Mouse (Mus musculus): ENCODE measurements around the gene Ndc80. TPM values are rescaled to one million over a fixed set of nuclear protein-coding genes. Genes with fewer than 3 reads are reported as not detected.
A peak's percentile ranks its signal among the peaks of the same experiment; 100 is the strongest.
"Not testable (repeated sequence)": the region's sequence is repeated elsewhere in the genome, so short reads cannot be mapped to it uniquely, and the experiment has no call there.

Gene Ndc80
- 27.2 to 27.7 TPM (median 27.3 TPM) in 3 replicates for total RNA-seq (2017)

DNA sequence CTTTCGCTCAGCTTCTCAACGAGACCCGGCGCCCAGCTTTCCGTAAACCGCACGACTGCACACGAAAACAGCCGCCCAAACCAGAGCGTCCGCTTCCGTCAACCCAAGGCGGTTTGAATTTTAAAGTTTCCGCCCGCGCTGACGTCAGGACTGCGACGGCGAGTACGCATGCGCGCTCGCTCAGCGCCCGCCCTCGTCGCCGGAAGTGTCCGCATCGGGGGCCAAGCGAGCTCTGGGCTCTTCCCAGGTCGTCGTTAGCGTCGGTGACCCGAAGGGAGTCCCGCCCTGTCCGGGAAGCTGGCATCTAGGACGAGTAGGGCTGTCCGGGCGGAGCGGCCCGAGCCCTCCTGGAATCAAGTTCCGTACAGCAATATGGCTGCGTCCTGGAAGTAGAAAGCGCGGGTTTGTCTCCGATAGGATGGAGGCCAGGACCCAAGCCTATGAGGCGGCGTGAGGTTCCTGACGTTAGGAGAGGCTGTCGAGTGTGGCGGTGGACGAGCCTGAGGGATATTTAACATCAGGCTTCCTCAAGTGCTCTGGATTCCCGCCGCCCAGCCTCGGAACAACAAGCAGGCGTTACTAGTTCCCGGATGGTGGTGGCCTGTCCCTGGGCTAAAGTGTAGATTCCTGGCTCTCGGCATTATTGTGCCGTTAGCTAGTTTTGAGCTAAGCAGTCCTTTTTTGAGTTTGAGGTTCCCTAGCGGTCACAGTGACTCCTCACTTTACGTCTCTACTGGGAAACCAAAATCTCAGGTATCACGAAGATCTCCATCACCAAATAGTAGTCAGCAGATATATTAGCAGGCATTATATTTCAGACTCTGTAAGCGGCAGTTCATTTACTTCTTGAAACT is at the start of gene Ndc80:
Gene Ndc80 (minus strand): TSS at position 147 of the 854 bp plus-strand sequence.
- peak; percentile 93 for ATAC-seq (replicated peaks; ENCODE audit: insufficient number of reproducible peaks, low FRiP score, low TSS enrichment, poor library complexity, severe bottlenecking)

DNA sequence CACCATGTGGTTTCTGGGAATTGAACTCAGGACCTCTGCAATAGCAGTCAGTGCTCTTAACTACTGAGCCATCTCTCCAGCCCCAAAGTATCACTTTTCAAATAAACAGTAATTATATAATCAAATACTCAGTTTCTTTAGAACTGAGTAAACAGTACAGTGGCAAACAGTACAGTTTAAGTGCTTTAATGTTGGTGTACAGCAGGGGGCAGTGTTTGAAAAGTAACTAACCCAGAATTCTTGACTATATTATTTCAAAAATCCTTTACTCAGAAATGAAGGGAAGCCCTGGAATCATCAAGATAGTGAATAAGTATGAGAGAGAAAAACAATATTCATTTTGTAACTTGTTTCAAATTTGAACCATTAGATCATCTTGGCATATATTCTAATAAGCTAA is 35.0 kb upstream of the Ndc80 start:
- ATAC-seq (replicated peaks; ENCODE audit: insufficient number of reproducible peaks, low FRiP score, low TSS enrichment, poor library complexity, severe bottlenecking): 0 out of 2 replicates have a peak, but pooled peaks have one; percentile 53

DNA sequence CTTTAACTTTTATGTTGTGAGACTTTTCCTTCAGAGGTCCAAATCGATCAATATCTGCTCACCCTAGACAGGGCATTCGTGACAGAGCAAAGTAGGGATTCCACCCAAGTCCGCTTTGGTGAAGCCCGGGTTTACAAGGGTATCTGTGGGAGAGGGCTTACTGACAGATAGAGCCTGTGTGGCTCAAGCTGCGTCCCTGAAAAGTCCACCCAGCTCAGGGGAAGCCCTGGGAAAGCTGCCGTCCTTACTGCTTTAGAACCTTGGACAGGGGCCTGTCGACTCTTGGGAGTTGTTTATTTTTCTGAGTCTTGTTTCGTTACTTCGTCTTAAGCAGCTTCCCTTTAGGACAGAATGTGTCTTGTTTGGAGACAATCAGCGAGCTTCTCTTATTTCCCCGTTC is 26.2 kb upstream of the Ndc80 start:
- ATAC-seq (replicated peaks; ENCODE audit: insufficient number of reproducible peaks, low FRiP score, low TSS enrichment, poor library complexity, severe bottlenecking): no peak

DNA sequence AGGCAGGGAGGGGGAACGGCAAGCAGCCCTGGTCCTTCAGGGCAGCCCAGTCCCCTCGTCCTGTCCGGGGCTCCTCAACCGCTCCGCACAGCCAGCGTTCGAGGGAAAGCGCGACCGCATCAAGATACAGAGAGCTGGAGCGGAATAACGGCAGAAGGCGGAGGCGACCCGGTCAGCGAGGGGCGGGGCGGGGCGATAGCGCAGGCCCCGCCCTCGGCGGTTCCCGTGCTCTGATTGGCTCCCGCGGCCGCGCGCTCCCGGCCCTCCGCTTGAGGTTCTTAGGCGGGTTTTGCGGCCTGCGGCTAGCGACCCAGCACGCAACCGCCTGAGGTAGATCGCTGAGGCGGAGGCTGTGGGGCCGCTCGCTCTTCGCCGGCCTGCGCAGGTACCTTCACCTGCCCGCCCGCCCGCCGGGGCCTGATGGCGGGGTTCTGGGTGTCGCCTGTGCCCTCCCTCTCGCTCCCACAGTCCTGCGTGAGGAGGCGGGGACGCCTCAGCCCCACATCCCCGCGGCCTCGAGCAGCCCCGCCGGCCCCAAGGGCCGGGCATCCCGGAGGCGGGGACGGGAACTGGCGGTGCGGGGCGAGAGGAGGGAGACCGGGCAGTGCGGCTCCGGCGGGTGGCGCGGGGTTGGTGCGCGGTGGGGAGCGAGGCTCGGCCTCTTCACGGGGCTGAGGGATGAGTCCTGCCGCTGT is 25.2 kb upstream of the Ndc80 start, which contains the start of gene Spdya:
Gene Spdya (plus strand): TSS at position 305 of the 695 bp plus-strand sequence.
- ATAC-seq (replicated peaks; ENCODE audit: insufficient number of reproducible peaks, low FRiP score, low TSS enrichment, poor library complexity, severe bottlenecking): peak; percentile 83

DNA sequence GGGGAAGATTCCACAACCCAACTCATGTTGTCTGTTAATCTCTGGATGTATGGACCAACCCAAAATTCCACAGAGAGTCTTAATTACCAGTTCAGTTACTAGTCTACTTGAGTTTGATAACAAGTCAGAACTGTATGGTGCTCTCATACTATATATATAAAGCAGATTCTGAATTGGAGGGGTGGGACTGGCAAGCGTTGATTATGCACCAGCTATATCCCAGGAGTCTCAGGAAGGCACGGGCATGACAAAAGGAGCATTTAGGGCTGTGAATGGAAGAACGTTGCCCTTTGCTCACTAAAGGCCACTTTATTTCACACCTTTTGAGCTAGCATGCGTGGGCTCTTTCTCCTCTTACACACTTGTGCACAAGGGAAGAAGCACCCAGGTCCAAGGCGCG is 24.7 kb upstream of the Ndc80 start:
- ATAC-seq (replicated peaks; ENCODE audit: insufficient number of reproducible peaks, low FRiP score, low TSS enrichment, poor library complexity, severe bottlenecking): no peak

DNA sequence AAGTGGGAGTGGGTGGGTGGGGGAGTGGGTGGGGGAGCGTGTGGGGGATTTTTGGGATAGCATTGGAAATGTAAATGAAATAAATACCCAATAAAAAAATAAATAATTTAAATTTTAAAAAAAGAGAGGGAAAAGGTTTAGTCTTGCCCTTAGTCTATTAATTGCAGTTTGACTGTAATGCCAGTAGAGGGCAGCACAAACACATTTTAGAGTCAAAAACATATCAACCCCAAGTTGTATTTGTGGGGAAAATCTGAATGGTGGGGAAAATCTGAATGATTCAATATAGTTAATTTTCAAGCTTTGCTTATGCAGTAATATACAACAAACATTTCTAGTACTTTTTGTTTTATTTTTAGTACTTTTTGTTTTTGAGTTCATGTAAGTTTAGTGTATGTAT is 21.9 kb upstream of the Ndc80 start:
- no peak for ATAC-seq (replicated peaks; ENCODE audit: insufficient number of reproducible peaks, low FRiP score, low TSS enrichment, poor library complexity, severe bottlenecking)

DNA sequence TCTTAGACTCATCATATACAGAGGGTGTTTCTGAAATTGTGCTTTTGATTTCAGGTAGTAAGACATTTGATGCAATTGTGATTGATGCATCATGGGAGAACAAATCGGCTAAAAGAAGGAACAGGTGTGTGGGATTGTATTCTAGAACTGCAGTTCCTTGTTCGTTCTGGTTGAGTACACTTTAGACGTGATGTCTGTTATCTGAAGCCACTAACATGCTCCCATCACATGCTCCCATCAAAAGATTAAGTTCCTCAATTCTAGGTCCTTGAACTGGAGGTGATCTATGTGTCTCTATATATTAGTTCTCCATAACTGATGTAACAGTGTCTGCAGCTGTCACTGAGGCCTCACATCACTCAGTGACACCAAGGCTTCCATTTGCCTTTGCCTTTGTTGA is 10.5 kb upstream of the Ndc80 start:
- ATAC-seq (replicated peaks; ENCODE audit: insufficient number of reproducible peaks, low FRiP score, low TSS enrichment, poor library complexity, severe bottlenecking): no peak

DNA sequence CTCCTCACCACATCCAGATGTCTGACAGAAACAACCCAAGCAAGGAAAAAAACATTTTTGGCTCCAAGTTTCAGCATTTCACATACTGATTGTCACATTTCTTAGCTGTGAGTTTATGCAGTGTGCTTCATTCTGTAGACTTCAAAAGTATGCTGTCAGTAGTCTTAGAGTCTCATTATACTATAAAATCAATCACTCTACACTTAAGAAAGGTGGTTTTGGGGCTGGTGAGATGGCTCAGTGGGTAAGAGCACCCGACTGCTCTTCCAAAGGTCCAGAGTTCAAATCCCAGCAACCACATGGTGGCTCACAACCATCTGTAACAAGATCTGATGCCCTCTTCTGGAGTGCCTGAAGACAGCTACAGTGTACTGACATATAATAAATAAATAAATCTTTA is 8.9 kb upstream of the Ndc80 start:
- not testable (repeated sequence) for ATAC-seq (replicated peaks; ENCODE audit: insufficient number of reproducible peaks, low FRiP score, low TSS enrichment, poor library complexity, severe bottlenecking)

DNA sequence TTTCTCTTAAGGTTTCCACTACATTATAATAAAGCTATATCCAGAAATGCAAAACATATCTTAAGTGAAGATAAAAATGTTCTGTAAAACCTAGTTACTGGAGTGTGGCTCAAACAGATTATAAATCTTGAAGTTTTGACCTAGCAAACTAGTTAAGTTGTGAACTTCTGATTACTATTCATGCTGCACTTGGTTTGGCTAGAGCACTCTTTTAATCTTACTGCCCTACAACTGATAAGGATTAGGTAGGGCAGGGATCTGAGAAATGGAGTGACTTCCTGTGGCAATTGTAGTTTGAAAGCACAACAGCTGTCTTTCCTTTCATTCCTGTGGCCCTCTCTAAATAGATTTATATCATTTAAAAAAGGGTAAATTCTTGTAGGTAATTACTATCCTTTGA is 1.4 kb upstream of the Ndc80 start:
- ATAC-seq (replicated peaks; ENCODE audit: insufficient number of reproducible peaks, low FRiP score, low TSS enrichment, poor library complexity, severe bottlenecking): no peak

DNA sequence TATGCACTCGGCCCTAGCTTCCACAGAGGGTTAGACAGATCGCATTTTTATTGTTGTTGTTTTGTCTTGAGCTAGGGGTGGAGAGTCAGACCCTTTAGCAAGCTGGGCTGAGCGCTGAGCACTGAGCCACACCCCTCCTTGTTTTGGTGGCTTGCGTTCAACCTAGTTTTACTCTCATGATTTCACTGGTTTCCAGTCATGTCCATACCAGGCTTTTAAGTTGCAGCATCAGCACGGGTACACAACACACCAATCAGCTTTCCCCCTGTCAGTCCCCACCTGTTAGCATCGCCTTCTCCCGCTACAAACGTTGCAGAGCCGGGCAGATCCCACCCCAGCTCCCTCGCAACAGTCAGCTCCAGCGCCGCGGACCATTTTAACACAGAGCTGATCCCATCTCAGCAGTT is 352 bp downstream of the Ndc80 start:
- peak; percentile 18 for ATAC-seq (replicated peaks; ENCODE audit: insufficient number of reproducible peaks, low FRiP score, low TSS enrichment, poor library complexity, severe bottlenecking)

DNA sequence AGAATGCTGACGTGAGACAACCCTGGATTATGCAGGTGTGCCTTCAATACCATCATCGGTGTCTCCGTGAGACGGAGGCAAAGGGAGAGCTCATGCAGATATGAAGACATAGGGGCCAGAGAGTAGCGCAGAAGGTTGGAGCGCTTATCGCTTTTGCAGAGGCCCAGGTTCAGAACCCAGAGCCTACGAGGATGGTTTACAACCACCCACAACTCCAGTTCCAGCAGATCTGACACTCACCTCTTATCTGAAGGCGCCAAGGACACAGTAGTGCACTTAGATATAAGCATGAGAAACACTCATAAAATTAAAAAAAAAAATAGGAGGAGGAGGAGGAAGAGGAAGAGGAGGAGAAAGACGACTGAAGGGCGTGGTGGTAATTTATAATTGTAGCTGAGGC is 16.4 kb downstream of the Ndc80 start:
- ATAC-seq (replicated peaks; ENCODE audit: insufficient number of reproducible peaks, low FRiP score, low TSS enrichment, poor library complexity, severe bottlenecking): no peak

DNA sequence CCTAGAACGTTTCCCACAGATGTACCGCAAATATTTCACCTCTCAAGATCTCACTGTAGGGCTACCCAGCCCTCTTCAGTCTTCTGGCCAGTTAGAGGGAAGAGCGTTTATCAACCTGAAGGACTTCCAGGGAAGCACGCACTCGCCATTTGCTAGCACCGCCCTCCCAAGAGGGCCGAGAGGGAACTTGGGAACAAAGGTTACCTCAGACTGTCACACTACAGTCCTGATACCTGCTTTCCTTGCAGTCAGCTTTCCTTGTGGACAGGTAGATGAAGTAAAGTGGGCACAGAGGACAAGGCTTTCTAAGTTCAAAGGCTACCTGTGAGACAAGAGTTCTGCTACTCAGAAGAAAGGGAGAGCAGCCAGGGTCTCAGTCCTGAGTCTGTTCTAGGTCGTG is 19.8 kb downstream of the Ndc80 start:
- no peak for ATAC-seq (replicated peaks; ENCODE audit: insufficient number of reproducible peaks, low FRiP score, low TSS enrichment, poor library complexity, severe bottlenecking)

DNA sequence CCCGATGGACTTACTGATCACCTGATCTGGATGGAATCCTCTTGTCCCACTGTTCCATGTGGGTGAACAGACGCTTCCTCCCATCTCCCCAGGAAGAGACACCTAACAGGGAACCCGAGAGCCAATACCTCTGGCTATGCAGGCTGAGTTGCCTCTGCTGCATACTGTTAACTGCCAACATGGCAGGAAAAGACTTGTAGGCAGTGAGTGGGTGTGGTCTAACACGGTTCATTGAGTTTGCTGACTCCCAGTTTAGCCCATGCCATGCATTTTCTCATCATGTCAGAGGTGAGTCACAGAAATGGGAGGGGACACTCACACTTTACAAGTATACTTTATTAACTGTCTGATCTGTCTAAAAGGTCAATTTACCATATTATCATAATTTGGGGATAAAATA is 30.9 kb downstream of the Ndc80 start:
- no peak for ATAC-seq (replicated peaks; ENCODE audit: insufficient number of reproducible peaks, low FRiP score, low TSS enrichment, poor library complexity, severe bottlenecking)

DNA sequence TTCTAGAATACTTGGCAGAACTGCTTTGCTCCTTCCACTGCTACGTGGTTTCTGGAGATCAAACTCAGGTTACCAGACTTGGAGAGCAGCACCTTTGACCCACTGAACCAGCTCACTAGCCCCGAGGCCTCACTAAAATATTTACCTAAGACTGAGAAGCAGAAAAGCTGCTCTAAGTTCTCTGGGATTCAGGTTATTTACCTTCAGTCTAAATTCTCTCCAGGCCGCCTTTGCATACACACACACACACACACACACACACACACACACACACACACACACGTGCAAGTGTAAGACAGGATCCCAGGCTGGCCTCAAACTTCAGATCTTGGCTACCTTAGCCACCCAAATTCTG is 35.3 kb downstream of the Ndc80 start:
- no peak for ATAC-seq (replicated peaks; ENCODE audit: insufficient number of reproducible peaks, low FRiP score, low TSS enrichment, poor library complexity, severe bottlenecking)

DNA sequence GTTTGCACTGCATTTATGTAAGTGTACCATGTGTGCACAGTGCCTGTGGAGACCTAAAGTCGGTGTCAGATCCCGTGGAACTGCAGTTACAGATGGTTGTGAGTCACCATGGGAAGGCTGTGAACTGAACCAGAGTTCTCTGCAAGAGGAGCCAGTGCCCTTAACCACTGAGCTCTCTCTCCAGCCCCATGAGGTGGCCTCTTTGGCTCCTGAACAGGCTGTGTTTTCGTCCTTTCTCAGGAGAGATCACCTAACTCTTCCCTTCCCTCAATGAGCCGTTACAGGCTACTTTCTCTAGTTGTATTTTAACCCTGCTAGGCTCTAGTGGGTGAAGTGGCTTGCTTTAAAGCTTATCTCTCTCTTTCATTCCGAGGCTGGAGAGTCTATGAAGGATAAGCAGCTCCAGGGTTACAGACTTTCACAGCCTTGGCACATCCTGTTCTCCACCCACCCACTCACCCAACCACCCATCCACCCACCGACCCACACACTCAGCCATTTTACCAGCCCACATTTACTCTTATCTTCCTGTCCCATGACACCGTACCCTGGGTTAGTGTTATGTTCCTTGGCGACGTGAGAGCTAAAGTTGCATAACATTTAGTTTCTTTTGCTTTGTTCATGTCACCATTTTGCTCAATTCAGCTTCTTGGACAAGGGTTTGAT is 35.9 kb downstream of the Ndc80 start:
- no peak for ATAC-seq (replicated peaks; ENCODE audit: insufficient number of reproducible peaks, low FRiP score, low TSS enrichment, poor library complexity, severe bottlenecking)

DNA sequence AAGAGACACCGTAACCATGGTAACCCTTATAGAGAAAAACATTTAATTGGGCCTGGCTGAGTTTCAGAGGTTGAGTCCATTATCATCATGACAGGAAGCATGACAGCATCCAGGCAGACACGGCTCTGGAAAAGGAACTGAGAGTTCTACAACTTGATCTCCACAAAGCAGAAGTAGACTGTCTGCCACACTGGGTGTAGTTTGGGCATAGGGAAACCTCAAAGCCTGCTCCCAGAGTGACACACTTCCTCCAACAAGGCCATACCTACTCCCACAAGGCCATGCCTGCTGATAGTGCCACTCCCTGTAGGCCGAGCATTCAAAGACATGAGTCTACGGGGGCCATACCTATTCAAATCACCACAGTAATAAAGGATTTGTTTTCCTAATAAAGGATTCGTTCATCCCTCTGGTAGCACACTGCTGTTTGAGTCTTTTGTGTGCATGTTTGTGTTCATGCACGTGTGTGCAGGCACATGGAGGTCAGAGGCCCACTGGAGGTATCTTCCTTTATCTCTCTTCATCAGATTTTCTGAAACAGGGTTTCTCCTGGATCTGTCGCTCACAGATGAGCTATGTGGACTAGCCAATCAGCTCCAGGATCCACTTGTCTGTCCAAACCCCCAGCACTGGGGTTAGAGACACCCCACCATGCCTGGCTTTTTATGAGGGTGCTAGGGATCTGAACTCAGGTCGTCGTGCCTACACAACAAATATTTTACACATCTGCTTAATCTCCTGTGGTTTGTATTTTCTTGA is 36.8 kb downstream of the Ndc80 start:
- peak; percentile 74 for ATAC-seq (replicated peaks; ENCODE audit: insufficient number of reproducible peaks, low FRiP score, low TSS enrichment, poor library complexity, severe bottlenecking)

DNA sequence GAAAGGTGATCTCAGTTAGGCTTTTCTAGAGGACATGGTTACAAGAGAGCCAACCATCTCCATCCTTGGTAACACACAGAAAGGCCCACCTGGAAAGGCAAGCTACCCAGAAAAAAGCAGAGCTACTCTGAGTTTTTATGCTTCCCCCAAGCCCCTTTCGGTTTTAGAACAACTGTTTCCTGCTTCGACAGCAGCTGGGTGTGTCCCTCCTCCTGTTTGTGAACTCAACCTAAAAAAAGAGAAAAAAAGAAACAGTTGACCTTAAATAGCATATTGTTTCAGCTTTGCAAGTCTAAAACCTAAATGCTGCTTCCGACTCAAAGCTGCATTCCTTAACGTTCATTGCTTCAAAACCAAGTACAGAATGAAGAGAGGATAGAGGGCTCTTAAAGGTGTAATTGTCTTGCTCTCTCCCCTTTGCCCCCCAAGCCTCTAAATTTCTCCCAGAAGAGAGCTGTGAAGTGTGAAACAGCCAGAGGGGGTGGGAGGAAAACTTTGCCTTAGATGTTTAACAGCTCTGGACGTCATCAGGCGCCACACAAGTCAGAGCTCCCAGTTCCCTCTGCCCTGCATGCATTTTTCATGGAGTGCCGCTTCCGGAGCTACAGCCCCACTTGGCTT is 40.3 kb downstream of the Ndc80 start:
- peak; percentile 34 for ATAC-seq (replicated peaks; ENCODE audit: insufficient number of reproducible peaks, low FRiP score, low TSS enrichment, poor library complexity, severe bottlenecking)

DNA sequence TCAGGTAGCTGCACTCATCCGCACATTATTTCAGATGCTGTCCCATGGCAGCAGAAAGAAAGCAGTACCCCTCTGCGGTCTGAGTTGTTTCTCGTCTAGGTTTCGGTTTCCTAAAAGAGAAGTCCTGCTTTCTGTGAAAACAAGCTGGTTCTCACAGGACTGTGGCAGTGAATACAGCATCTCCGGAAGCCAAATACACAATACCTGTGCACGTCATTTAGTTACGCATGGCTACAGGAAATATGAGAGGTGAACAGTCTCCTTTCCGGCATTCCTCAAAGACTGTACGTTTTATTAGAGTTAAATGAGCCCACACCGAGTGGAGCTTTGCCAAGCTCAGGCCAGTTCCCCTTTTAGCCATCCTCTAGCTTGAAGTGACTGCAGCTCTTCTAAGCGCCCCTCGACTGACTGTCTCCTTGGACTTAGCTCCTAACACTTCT is 40.8 kb downstream of the Ndc80 start:
- ATAC-seq (replicated peaks; ENCODE audit: insufficient number of reproducible peaks, low FRiP score, low TSS enrichment, poor library complexity, severe bottlenecking): peak; percentile 46
